Mouse (Mus musculus): Measurements from ENCODE around the gene Pemt.

Gene Pemt

GRCm38 (mm10) chr11:59941391-59941790 is 104.9 kb downstream of the Pemt start:
- DNase-seq, result no peak

- DNase-seq, result no peak
Observed at GRCm38 (mm10) chr11:59940645-59941044, 105.6 kb downstream of the Pemt start.

- no peak for DNase-seq
Observed at GRCm38 (mm10) chr11:59939821-59940220, 106.5 kb downstream of the Pemt start.

GRCm38 (mm10) chr11:59937615-59938014 is 108.7 kb downstream of the Pemt start:
- DNase-seq, result no peak

- DNase-seq, result no peak
Observed at GRCm38 (mm10) chr11:59937023-59937422, 109.3 kb downstream of the Pemt start.

GRCm38 (mm10) chr11:59933943-59934342 is 112.3 kb downstream of the Pemt start:
- DNase-seq, result no peak

- no peak for DNase-seq
Observed at GRCm38 (mm10) chr11:59932560-59933337, 113.5 kb downstream of the Pemt start.

GRCm38 (mm10) chr11:59930031-59930430 is 116.3 kb downstream of the Pemt start:
- DNase-seq, result no peak

GRCm38 (mm10) chr11:59921265-59921664 is 125.0 kb downstream of the Pemt start:
- no peak for DNase-seq

Data from right cerebral cortex, postnatal 25 days (tissue).